Mouse (Mus musculus) heart, postnatal 0 days (tissue): ENCODE results near the gene Upf2.
"Not testable (repeated sequence)": the region's sequence is repeated elsewhere in the genome, so short reads cannot be mapped to it uniquely, and the experiment has no call there.

Source experiments
- CTCF ChIP-seq: IDR thresholded peaks from 2 replicates; pipeline ENCODE4 v1.5.1; 2016; ENCODE audit warnings: antibody characterized with exemption, control low read depth, low read depth
- EP300 ChIP-seq: IDR thresholded peaks from 2 replicates; pipeline ENCODE4 v1.6.1; 2016; ENCODE audit warnings: antibody characterized with exemption, low read depth

DNA sequence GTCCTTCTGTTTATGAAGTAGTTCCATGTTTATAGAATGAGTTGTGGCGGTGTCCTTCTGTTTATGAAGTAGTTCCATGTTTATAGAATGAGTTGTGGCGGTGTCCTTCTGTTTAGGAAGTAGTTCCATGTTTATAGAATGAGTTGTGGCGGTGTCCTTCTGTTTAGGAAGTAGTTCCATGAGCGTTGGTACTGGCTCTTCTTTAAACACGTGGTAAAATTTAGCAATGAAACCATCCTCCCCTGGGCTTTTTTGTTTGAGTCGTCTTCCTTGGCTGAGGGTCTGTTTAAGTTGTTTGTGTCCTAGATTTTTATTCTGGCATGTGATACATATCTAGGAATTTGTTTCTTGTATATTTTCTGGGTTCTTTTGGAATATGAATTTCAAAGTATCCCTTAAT is 63.9 kb downstream of the Upf2 start:
- not testable (repeated sequence) for TF ChIP-seq CTCF, EP300
